Mouse (Mus musculus) megakaryocyte-erythroid progenitor cell, adult 5-6 weeks (primary cell): Measurements from ENCODE around the gene Spa17. TPM values are rescaled to one million over a fixed set of nuclear protein-coding genes. Genes with fewer than 3 reads are reported as not detected.

Experiments
- ATAC-seq: replicated peaks from 2 replicates; pipeline ENCODE4 v1.8.0; 2016; ENCODE audit warnings: mild to moderate bottlenecking, inconsistent platforms; ENCODE audit not compliant: severe bottlenecking, poor library complexity, low FRiP score, low TSS enrichment
- total RNA-seq, 2 experiments: library from RNA; stranded (forward) in 1 of 2; stranded (reverse) in 1 of 2; fragments of 200-1000, 215-1000 nt in 1 of 2; fragments of >200 nt in 1 of 2; fragmentation: Nextera tagmentation in 1 of 2; gene quantifications; 2 replicates each; pipeline ENCODE4 v1.2.3; 2014 to 2017

The Spa17 gene
- total RNA-seq, 2 experiments from 2014 or later = 9.8 TPM; not detected in 1

GRCm38 (mm10) chr9:37569231-37569835, 44.2 kb downstream of the Spa17 start:
- no peak for ATAC-seq

GRCm38 (mm10) chr9:37568605-37569214, 44.8 kb downstream of the Spa17 start:
- ATAC-seq = no peak

GRCm38 (mm10) chr9:37567892-37568604, 45.5 kb downstream of the Spa17 start:
- ATAC-seq = peak; percentile 33

- peak; percentile 59 for ATAC-seq
Observed at GRCm38 (mm10) chr9:37567454-37567853, 46.1 kb downstream of the Spa17 start.

GRCm38 (mm10) chr9:37567019-37567418, 46.5 kb downstream of the Spa17 start:
- ATAC-seq = peak; percentile 53

GRCm38 (mm10) chr9:37563805-37564204, 49.7 kb downstream of the Spa17 start:
- ATAC-seq = no peak

- no peak for ATAC-seq
Observed at GRCm38 (mm10) chr9:37560617-37561016, 52.9 kb downstream of the Spa17 start.

GRCm38 (mm10) chr9:37556366-37556765, 57.2 kb downstream of the Spa17 start:
- no peak for ATAC-seq

- ATAC-seq = no peak
Observed at GRCm38 (mm10) chr9:37554838-37555748, 58.4 kb downstream of the Spa17 start, which contains the start of gene Siae. Gene Siae, plus strand, starts transcription at chr9:37555698.

- peak; percentile 70 for ATAC-seq
Observed at GRCm38 (mm10) chr9:37554279-37554678, 59.2 kb downstream of the Spa17 start.

Other genes starting within 250 kb of the Spa17 start
- 0.70 TPM in 1 of 2 replicates, not detected in the other for gene Hepacam, start 246.4 kb downstream of the Spa17 start, total RNA-seq (2014; fragmentation: Nextera tagmentation)
- gene Hepacam, start 246.4 kb downstream of the Spa17 start, total RNA-seq (2017) = not detected in 2 replicates
- 0.33 TPM in 1 of 2 replicates, not detected in the other for gene Robo4, start 211.8 kb downstream of the Spa17 start, total RNA-seq (2014; fragmentation: Nextera tagmentation)
- 0.61 TPM in 1 of 2 replicates, not detected in the other for gene Robo4, start 211.8 kb downstream of the Spa17 start, total RNA-seq (2017)
- 3.6 and 4.1 TPM in 2 replicates for gene Robo3, start 180.5 kb downstream of the Spa17 start, total RNA-seq (2014; fragmentation: Nextera tagmentation)
- gene Robo3, start 180.5 kb downstream of the Spa17 start, total RNA-seq (2017) = 1.1 and 1.3 TPM in 2 replicates
- gene Msantd2, start 124.4 kb downstream of the Spa17 start, total RNA-seq (2014; fragmentation: Nextera tagmentation) = 15.0 and 36.3 TPM in 2 replicates
- gene Msantd2, start 124.4 kb downstream of the Spa17 start, total RNA-seq (2017) = 17.1 and 21.6 TPM in 2 replicates
- gene Esam, start 85.6 kb downstream of the Spa17 start, total RNA-seq (2014; fragmentation: Nextera tagmentation) = 0.45 TPM in 1 of 2 replicates, not detected in the other
- gene Esam, start 85.6 kb downstream of the Spa17 start, total RNA-seq (2017) = 2.1 and 4.5 TPM in 2 replicates
- not detected in 2 replicates for gene Vsig2, start 74.5 kb downstream of the Spa17 start, total RNA-seq (2014; fragmentation: Nextera tagmentation)
- not detected in 2 replicates for gene Vsig2, start 74.5 kb downstream of the Spa17 start, total RNA-seq (2017)
- gene Nrgn, start 60.8 kb downstream of the Spa17 start, total RNA-seq (2014; fragmentation: Nextera tagmentation) = 16.8 and 21.8 TPM in 2 replicates
- 7.1 and 8.3 TPM in 2 replicates for gene Nrgn, start 60.8 kb downstream of the Spa17 start, total RNA-seq (2017)
- 15.3 and 16.8 TPM in 2 replicates for gene Siae, start 58.0 kb downstream of the Spa17 start, total RNA-seq (2014; fragmentation: Nextera tagmentation)
- gene Siae, start 58.0 kb downstream of the Spa17 start, total RNA-seq (2017) = 9.6 and 11.3 TPM in 2 replicates
- 80.1 and 93.1 TPM in 2 replicates for gene Tbrg1, start 43.6 kb upstream of the Spa17 start, total RNA-seq (2014; fragmentation: Nextera tagmentation)
- gene Tbrg1, start 43.6 kb upstream of the Spa17 start, total RNA-seq (2017) = 62.7 and 74.2 TPM in 2 replicates
- gene Panx3, start 55.5 kb upstream of the Spa17 start, total RNA-seq (2014; fragmentation: Nextera tagmentation) = not detected in 2 replicates
- not detected in 2 replicates for gene Panx3, start 55.5 kb upstream of the Spa17 start, total RNA-seq (2017)
- gene Olfr160, start 102.5 kb upstream of the Spa17 start, total RNA-seq (2014; fragmentation: Nextera tagmentation) = not detected in 2 replicates
- not detected in 2 replicates for gene Olfr160, start 102.5 kb upstream of the Spa17 start, total RNA-seq (2017)
- gene Olfr874, start 131.4 kb upstream of the Spa17 start, total RNA-seq (2014; fragmentation: Nextera tagmentation) = not detected in 2 replicates
- not detected in 2 replicates for gene Olfr874, start 131.4 kb upstream of the Spa17 start, total RNA-seq (2017)
- gene Olfr875, start 158.1 kb upstream of the Spa17 start, total RNA-seq (2014; fragmentation: Nextera tagmentation) = not detected in 2 replicates
- gene Olfr875, start 158.1 kb upstream of the Spa17 start, total RNA-seq (2017) = not detected in 2 replicates
- not detected in 2 replicates for gene Olfr876, start 189.3 kb upstream of the Spa17 start, total RNA-seq (2014; fragmentation: Nextera tagmentation)
- not detected in 2 replicates for gene Olfr876, start 189.3 kb upstream of the Spa17 start, total RNA-seq (2017)
- not detected in 2 replicates for gene Olfr877, start 240.5 kb upstream of the Spa17 start, total RNA-seq (2014; fragmentation: Nextera tagmentation)
- gene Olfr877, start 240.5 kb upstream of the Spa17 start, total RNA-seq (2017) = not detected in 2 replicates